Mouse (Mus musculus): ENCODE results near the gene Apoe. TPM values are rescaled to one million over a fixed set of nuclear protein-coding genes. Genes with fewer than 3 reads are reported as not detected.

The Apoe gene
- total and polyA plus RNA-seq, 3 experiments = 33.3 to 61.4 TPM; not detected in 1

DNA sequence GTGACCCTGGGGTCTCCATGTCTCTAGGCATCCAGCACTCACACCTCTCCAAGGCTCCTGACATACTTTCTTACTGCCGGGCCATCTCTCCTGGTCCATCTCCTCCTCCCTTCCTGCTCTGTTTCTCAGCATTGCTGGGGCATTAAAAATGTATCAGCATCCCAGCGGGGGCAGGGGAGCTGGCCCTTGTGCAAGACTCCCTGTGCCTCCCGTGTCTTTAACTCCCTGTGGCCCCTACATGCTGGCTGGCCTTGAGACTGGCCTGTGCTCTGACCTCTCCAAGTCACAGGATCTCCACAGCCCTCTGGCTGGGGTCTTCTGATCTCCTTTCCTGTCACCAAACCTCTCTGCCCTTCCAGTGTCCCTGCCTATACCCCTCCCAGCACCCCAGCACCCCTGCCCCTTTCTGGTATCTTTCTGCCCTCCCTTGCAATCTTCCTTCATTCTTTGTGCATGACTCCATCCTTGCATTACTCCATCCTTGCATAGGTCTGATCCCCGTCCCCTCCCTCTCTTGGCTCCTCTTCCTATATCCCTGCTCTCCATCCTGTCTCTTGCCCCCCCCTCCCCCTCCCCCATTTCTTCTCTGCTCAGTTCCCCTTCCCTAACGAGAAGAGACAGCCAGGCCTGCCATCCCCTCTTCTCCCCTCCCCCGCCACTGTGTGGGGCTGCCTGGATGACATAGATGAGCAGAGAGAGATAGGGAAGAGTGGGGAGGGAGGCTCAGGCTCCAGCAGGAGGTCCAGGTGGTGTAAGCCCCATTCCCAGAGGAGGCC lies 47.6 kb upstream of the Apoe start (continued):
- TF ChIP-seq POLR2AphosphoS5 (IDR thresholded peaks at IDR 0.05; ENCODE audit: borderline replicate concordance, low read depth, low read length) (no peak), JUND (IDR thresholded peaks at IDR 0.05; ENCODE audit: low read depth, low read length) (no peak), CHD1 (IDR thresholded peaks at IDR 0.05; ENCODE audit: low read depth, low read length) (no peak), SIN3A (IDR thresholded peaks at IDR 0.05; ENCODE audit: low read length) (no peak), NRF1 (IDR thresholded peaks at IDR 0.05; ENCODE audit: insufficient read depth, low read depth, low read length, poor library complexity, severe bottlenecking) (no peak), POLR2A (IDR thresholded peaks at IDR 0.05; ENCODE audit: control insufficient read depth in 1 of 2, insufficient read depth in 1 of 2, low read depth in 1 of 2, low read length in 2 of 2, poor library complexity in 1 of 2) (no peak), HCFC1 (IDR thresholded peaks at IDR 0.05; ENCODE audit: low read depth, low read length) (no peak), USF1 (IDR thresholded peaks at IDR 0.05; ENCODE audit: low read depth, low read length) (no peak), CHD2 (IDR thresholded peaks at IDR 0.05; ENCODE audit: low read length) (peak; percentile 27; the same call in 1 of the 2 replicates), ZKSCAN1 (IDR thresholded peaks at IDR 0.05; ENCODE audit: low read depth, low read length) (no peak), MAFK (IDR thresholded peaks at IDR 0.05; ENCODE audit: borderline replicate concordance, low read depth, low read length) (no peak), SMC3 (IDR thresholded peaks at IDR 0.05; ENCODE audit: low read depth, low read length) (no peak), MYC (IDR thresholded peaks at IDR 0.05; ENCODE audit: low read depth, low read length) (no peak)

DNA sequence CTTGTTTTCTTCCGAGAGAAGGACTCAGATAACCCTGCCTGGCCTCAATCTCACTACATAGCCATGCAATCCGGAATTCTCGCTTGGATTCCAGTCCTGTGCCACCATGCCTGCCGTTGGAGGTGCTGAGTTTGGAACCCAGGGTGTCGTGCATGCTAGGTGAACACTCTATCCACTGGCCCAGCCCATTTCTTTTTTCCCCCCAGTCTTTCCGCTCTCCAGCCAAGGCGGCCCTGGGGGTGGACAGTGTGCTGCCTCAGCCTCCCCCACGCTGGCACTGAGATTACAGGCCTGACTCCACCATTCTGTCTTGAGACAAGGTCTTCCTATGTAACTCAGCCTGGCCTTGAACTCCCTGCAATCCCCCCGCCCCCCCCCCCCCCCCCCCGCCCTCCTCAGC lies 47.0 kb upstream of the Apoe start:
- H3K79me2 ChIP-seq (ENCODE audit: control insufficient read depth, insufficient read depth, low read length, poor library complexity) = no peaks in the 10 kb centered on the region
- H3K4me1 ChIP-seq (ENCODE audit: control insufficient read depth in 1 of 2, insufficient read depth in 2 of 2, low read length in 2 of 2) = peaks cover 12 to 23% of the 10 kb centered on the region in 2 experiments
- no peak for DNase-seq (ENCODE audit: low read depth, low spot score)
- H3K9me3 ChIP-seq (replicated peaks; ENCODE audit: insufficient read depth, low read length) = no peaks in the 10 kb centered on the region
- no peak overlapping the region for H3K4me3 ChIP-seq (ENCODE audit: control insufficient read depth in 1 of 2, insufficient read depth in 1 of 2, low read depth in 2 of 2, low read length in 2 of 2)
- no peak overlapping the region for H3K27ac ChIP-seq (ENCODE audit: control insufficient read depth, low read depth, low read length)
- H3K36me3 ChIP-seq (ENCODE audit: control insufficient read depth in 1 of 2, insufficient read depth in 2 of 2, low read length in 2 of 2) = peaks cover 0 to 15% of the 10 kb centered on the region in 2 experiments; a peak in 2 of 4 replicates
- H3K9ac ChIP-seq (ENCODE audit: control insufficient read depth, low read depth, low read length, poor library complexity, severe bottlenecking) = no peak overlapping the region
- TF ChIP-seq KAT2A (conservative IDR thresholded peaks at IDR 0.05; ENCODE audit: low read depth, low read length) = no peak
- TF ChIP-seq TBP (IDR thresholded peaks at IDR 0.05; ENCODE audit: low read depth, low read length) = no peak
- TF ChIP-seq USF2 (IDR thresholded peaks at IDR 0.05; ENCODE audit: borderline replicate concordance in 1 of 2, insufficient read depth in 1 of 2, low read depth in 1 of 2, low read length in 2 of 2) = no peak
- TF ChIP-seq TAL1 (IDR thresholded peaks at IDR 0.05; ENCODE audit: low read length) = no peak
- TF ChIP-seq MYC (IDR thresholded peaks at IDR 0.05; ENCODE audit: low read depth, low read length) = no peak
- TF ChIP-seq SMC3 (IDR thresholded peaks at IDR 0.05; ENCODE audit: low read depth, low read length) = no peak
- TF ChIP-seq JUND (IDR thresholded peaks at IDR 0.05; ENCODE audit: low read depth, low read length) = no peak
- TF ChIP-seq USF1 (IDR thresholded peaks at IDR 0.05; ENCODE audit: low read depth, low read length) = no peak
- no peak for TF ChIP-seq ZNF384 (IDR thresholded peaks at IDR 0.05; ENCODE audit: low read depth, low read length)
- no peak for TF ChIP-seq NELFE (IDR thresholded peaks at IDR 0.05; ENCODE audit: low read depth, low read length)
- TF ChIP-seq MXI1 (IDR thresholded peaks at IDR 0.05; ENCODE audit: low read depth, low read length) = no peak
- TF ChIP-seq E2F4 (IDR thresholded peaks at IDR 0.05; ENCODE audit: borderline replicate concordance, low read depth, low read length) = no peak
- no peaks in the 10 kb centered on the region for H3K27me3 ChIP-seq (ENCODE audit: control insufficient read depth in 1 of 2, insufficient read depth in 2 of 2, low read length in 2 of 2)

All from MEL (cell line).